In genomic region chr5:147680711-147681110, GRCm38 (mm10) we compare ENCODE assay signal across 18 mouse cellular contexts. TPM values are rescaled to one million over a fixed set of nuclear protein-coding genes. Genes with fewer than 3 reads are reported as not detected.
DNase-seq lines count a peak whose midpoint lies in the region; ATAC-seq and TF ChIP-seq lines count a peak whose summit lies in the region.
"Had no signal": no experiment of that assay in that cellular context is flagged by ENCODE, and none has a peak within 500 bp of the region (broad histone marks: within the 10 kb centered on the region; RNA-seq: fewer than 3 reads in every experiment).

No protein-coding gene starts in this region.

- TF ChIP-seq CTCF in MEL (IDR thresholded peaks at IDR 0.05 in 2 of 3, conservative IDR thresholded peaks at IDR 0.05 in 1 of 3; ENCODE audit: control insufficient read depth in 1 of 3, insufficient read depth in 1 of 3, low read depth in 2 of 3, low read length in 3 of 3, poor library complexity in 1 of 3, severe bottlenecking in 1 of 3), result no peak

- H3K27ac ChIP-seq in forebrain, embryonic 14.5 days (ENCODE audit: low read depth, low read length), result no peak overlapping the region
- no peak overlapping the region for H3K27ac ChIP-seq in forebrain, embryonic 10.5 days
- H3K27ac ChIP-seq in midbrain, embryonic 14.5 days (replicated peaks; ENCODE audit: low read depth, low read length), result no peak overlapping the region; the same call in 1 of the 2 replicates
- no peak overlapping the region; the same call in 1 of the 2 replicates for H3K27ac ChIP-seq in midbrain, embryonic 13.5 days
- no peak overlapping the region for H3K27ac ChIP-seq in MEL (ENCODE audit: control insufficient read depth, low read depth, low read length)
- H3K27ac ChIP-seq: heart, adult 2 months; intestine, embryonic 15.5 days; liver, embryonic 14.5 days; macrophage; midbrain, embryonic 12.5 days had no signal

- no peaks in the 10 kb centered on the region for H3K79me2 ChIP-seq in MEL (ENCODE audit: control insufficient read depth, insufficient read depth, low read length, poor library complexity)

- no peak overlapping the region for H3K4me3 ChIP-seq in forebrain, embryonic 14.5 days (ENCODE audit: low read depth, low read length)
- H3K4me3 ChIP-seq in forebrain, embryonic 10.5 days, result no peak overlapping the region
- no peak overlapping the region for H3K4me3 ChIP-seq in midbrain, embryonic 14.5 days (replicated peaks; ENCODE audit: low read depth, low read length)
- H3K4me3 ChIP-seq in midbrain, embryonic 13.5 days (replicated peaks), result no peak overlapping the region
- no peak overlapping the region for H3K4me3 ChIP-seq in MEL (ENCODE audit: control insufficient read depth in 1 of 2, insufficient read depth in 1 of 2, low read depth in 2 of 2, low read length in 2 of 2)
- H3K4me3 ChIP-seq: heart, adult 2 months; intestine, embryonic 15.5 days; midbrain, embryonic 12.5 days had no signal

- no peaks in the 10 kb centered on the region for H3K27me3 ChIP-seq in forebrain, embryonic 14.5 days (replicated peaks; ENCODE audit: control insufficient read depth, insufficient read depth, low read length)
- H3K27me3 ChIP-seq in forebrain, embryonic 10.5 days (ENCODE audit: poor library complexity, severe bottlenecking), result no peaks in the 10 kb centered on the region
- no peaks in the 10 kb centered on the region for H3K27me3 ChIP-seq in midbrain, embryonic 14.5 days (ENCODE audit: control insufficient read depth, insufficient read depth, low read length)
- H3K27me3 ChIP-seq in midbrain, embryonic 13.5 days, result no peaks in the 10 kb centered on the region
- no peaks in the 10 kb centered on the region for H3K27me3 ChIP-seq in MEL (ENCODE audit: control insufficient read depth in 1 of 2, insufficient read depth in 2 of 2, low read length in 2 of 2)
- H3K27me3 ChIP-seq: intestine, embryonic 15.5 days; midbrain, embryonic 12.5 days had no signal

- no peaks in the 10 kb centered on the region for H3K36me3 ChIP-seq in forebrain, embryonic 14.5 days (ENCODE audit: control insufficient read depth, insufficient read depth, low read length)
- H3K36me3 ChIP-seq in forebrain, embryonic 10.5 days (replicated peaks), result no peaks in the 10 kb centered on the region
- H3K36me3 ChIP-seq in midbrain, embryonic 14.5 days (ENCODE audit: control insufficient read depth, insufficient read depth, low read length), result no peaks in the 10 kb centered on the region
- H3K36me3 ChIP-seq in midbrain, embryonic 13.5 days, result no peaks in the 10 kb centered on the region
- H3K36me3 ChIP-seq in MEL (ENCODE audit: control insufficient read depth in 1 of 2, insufficient read depth in 2 of 2, low read length in 2 of 2), result no peaks in the 10 kb centered on the region
- H3K36me3 ChIP-seq: intestine, embryonic 15.5 days; midbrain, embryonic 12.5 days had no signal

- no peak overlapping the region for H3K9ac ChIP-seq in forebrain, embryonic 14.5 days (ENCODE audit: low read length)
- no peak overlapping the region for H3K9ac ChIP-seq in midbrain, embryonic 14.5 days (replicated peaks; ENCODE audit: low read length)
- no peak overlapping the region for H3K9ac ChIP-seq in midbrain, embryonic 13.5 days (replicated peaks)
- no peak overlapping the region for H3K9ac ChIP-seq in MEL (ENCODE audit: control insufficient read depth, low read depth, low read length, poor library complexity, severe bottlenecking)
- H3K9ac ChIP-seq: intestine, embryonic 15.5 days; liver, embryonic 14.5 days; midbrain, embryonic 12.5 days had no signal

- TF ChIP-seq EP300 in MEL (IDR thresholded peaks at IDR 0.05; ENCODE audit: low read depth in 1 of 2, low read length in 2 of 2), result no peak

- DNase-seq in forebrain, embryonic 14.5 days (ENCODE audit: low spot score), result peak; percentile 61
- no peak for DNase-seq in forebrain, embryonic 10.5 days (ENCODE audit: extremely low spot score, low spot score)
- peak; percentile 24 for DNase-seq in kidney, adult 11 months
- no peak for DNase-seq in kidney, postnatal 14 days
- DNase-seq in midbrain, embryonic 14.5 days, result peak; percentile 63
- no peak for DNase-seq in MEL (ENCODE audit: low read depth, low spot score)
- DNase-seq: B cell, adult 2 months; cerebellum, adult 11 months; gastrocnemius, postnatal 25 days; heart, adult 2 months; spleen, adult 18-20 months; thymus, postnatal 25 days had no signal

- WGBS in forebrain, embryonic 14.5 days, result 53% methylated on average over 5 of the region's 5 CpGs
- WGBS in forebrain, embryonic 10.5 days, result 88% methylated on average over 5 of the region's 5 CpGs
- 55% methylated on average over 5 of the region's 5 CpGs for WGBS in midbrain, embryonic 14.5 days
- WGBS in midbrain, embryonic 13.5 days, result 74% methylated on average over 5 of the region's 5 CpGs

- no peak for TF ChIP-seq POLR2A in MEL (IDR thresholded peaks at IDR 0.05; ENCODE audit: control insufficient read depth in 1 of 2, insufficient read depth in 1 of 2, low read depth in 1 of 2, low read length in 2 of 2, poor library complexity in 1 of 2)

- ATAC-seq in forebrain, embryonic 14.5 days, result peak; percentile 10; the same call in 1 of the 2 replicates
- no peak for ATAC-seq in midbrain, embryonic 14.5 days (ENCODE audit: low FRiP score, low TSS enrichment)
- ATAC-seq in midbrain, embryonic 13.5 days, result no peak
- ATAC-seq in megakaryocyte, adult 5-6 weeks (ENCODE audit: poor library complexity, severe bottlenecking), result no peak
- ATAC-seq: intestine, embryonic 15.5 days had no signal

- peaks cover 3% of the 10 kb centered on the region; the same call in 1 of the 2 replicates for H3K4me1 ChIP-seq in forebrain, embryonic 14.5 days (ENCODE audit: control insufficient read depth, insufficient read depth, low read length)
- peaks cover 18% of the 10 kb centered on the region for H3K4me1 ChIP-seq in forebrain, embryonic 10.5 days
- H3K4me1 ChIP-seq in midbrain, embryonic 14.5 days (ENCODE audit: control insufficient read depth, insufficient read depth, low read length), result peaks cover 13% of the 10 kb centered on the region; the same call in 1 of the 2 replicates
- H3K4me1 ChIP-seq in midbrain, embryonic 13.5 days (replicated peaks), result peaks cover 11% of the 10 kb centered on the region
- H3K4me1 ChIP-seq in MEL (ENCODE audit: control insufficient read depth in 1 of 2, insufficient read depth in 2 of 2, low read length in 2 of 2), result no peaks in the 10 kb centered on the region
- H3K4me1 ChIP-seq: intestine, embryonic 15.5 days had no signal

- no peak for TF ChIP-seq RAD21 in MEL (IDR thresholded peaks at IDR 0.05; ENCODE audit: low read depth, low read length)

- H3K9me3 ChIP-seq in forebrain, embryonic 14.5 days (replicated peaks; ENCODE audit: control insufficient read depth, low read length), result no peaks in the 10 kb centered on the region
- H3K9me3 ChIP-seq in forebrain, embryonic 10.5 days, result no peaks in the 10 kb centered on the region
- H3K9me3 ChIP-seq in midbrain, embryonic 14.5 days (ENCODE audit: control insufficient read depth, low read length), result no peaks in the 10 kb centered on the region
- no peaks in the 10 kb centered on the region for H3K9me3 ChIP-seq in midbrain, embryonic 13.5 days
- H3K9me3 ChIP-seq in MEL (replicated peaks; ENCODE audit: insufficient read depth, low read length), result no peaks in the 10 kb centered on the region
- H3K9me3 ChIP-seq: intestine, embryonic 15.5 days; midbrain, embryonic 12.5 days had no signal

- no peak overlapping the region for H3K4me2 ChIP-seq in forebrain, embryonic 14.5 days (ENCODE audit: low read length)
- no peak overlapping the region for H3K4me2 ChIP-seq in midbrain, embryonic 14.5 days (ENCODE audit: low read length)
- no peak overlapping the region for H3K4me2 ChIP-seq in midbrain, embryonic 13.5 days (replicated peaks)
- H3K4me2 ChIP-seq: intestine, embryonic 15.5 days; midbrain, embryonic 12.5 days had no signal

TF ChIP-seq in MEL, 35 proteins besides CTCF, POLR2A, EP300 and RAD21:
- TF ChIP-seq ZNF384 (IDR thresholded peaks at IDR 0.05; ENCODE audit: low read depth, low read length) (peak; percentile 28; the same call in 1 of the 2 replicates), UBTF (IDR thresholded peaks at IDR 0.05; ENCODE audit: borderline replicate concordance, insufficient read depth, low read depth, low read length) (no peak), MEF2A (IDR thresholded peaks at IDR 0.05; ENCODE audit: extremely low read depth, insufficient replicate concordance, low read depth, low read length, poor library complexity, severe bottlenecking) (no peak)

RNA-seq across cellular contexts. Expression of gene Flt1, which starts 45.1 kb away (rescaled TPM):
- polyA plus RNA-seq in forebrain, embryonic 14.5 days (2014; fragmentation: Nextera tagmentation; extraction: Ambion mirVana), result 6.5 and 7.6 TPM in 2 replicates
- polyA plus RNA-seq in forebrain, embryonic 10.5 days (2016; fragmentation: Nextera tagmentation; extraction: Ambion mirVana), result 8.7 and 10.3 TPM in 2 replicates
- 6.5 and 10.8 TPM in 2 replicates for polyA plus RNA-seq in midbrain, embryonic 14.5 days (2014; fragmentation: Nextera tagmentation; extraction: Ambion mirVana)
- polyA plus RNA-seq in midbrain, embryonic 13.5 days (2015; fragmentation: Nextera tagmentation; extraction: Ambion mirVana), result 8.1 and 9.9 TPM in 2 replicates
- 0.08 TPM in 1 of 2 replicates, not detected in the other for total RNA-seq in MEL (2012; rRNA removed)
- under 1 TPM in 1 of 2 experiments, not detected in 1; 0.03 TPM for polyA plus RNA-seq in MEL (2012; ENCODE audit: insufficient read depth in 1 of 2, insufficient read length in 2 of 2, low read depth in 1 of 2, low replicate concordance in 2 of 2, missing spikeins in 1 of 2)
- total RNA-seq in megakaryocyte, adult 5-6 weeks (2015), result 2.1 and 2.3 TPM in 2 replicates
- total RNA-seq in megakaryocyte, adult 5-6 weeks (2017), result 2.9 and 5.3 TPM in 2 replicates

Comparison
In these comparisons a context has a peak if more than half of its experiments do, and no peak if none do; other contexts are left out.
1. DNase-seq: peak in forebrain, embryonic 14.5 days (single experiment), kidney, adult 11 months (single experiment) and midbrain, embryonic 14.5 days (single experiment); none in forebrain, embryonic 10.5 days (single experiment), kidney, postnatal 14 days (single experiment) and MEL (single experiment).